Mouse (Mus musculus): Measurements from ENCODE around the gene Zfp827. TPM values are rescaled to one million over a fixed set of nuclear protein-coding genes. Genes with fewer than 3 reads are reported as not detected.

The Zfp827 gene
- polyA plus RNA-seq, 1 experiment from 2014 or later = 2.9 TPM

GRCm38 (mm10) chr8:79027319-79027718, 918 bp upstream of the Zfp827 start:
- 24% methylated on average over 3 of the region's 3 CpGs for WGBS
- Histone ChIP-seq H3K36me3 (ENCODE audit: control insufficient read depth, insufficient read depth, low read length) (no peaks in the 10 kb centered on the region), H3K27me3 (ENCODE audit: control insufficient read depth, insufficient read depth, low read length) (no peaks in the 10 kb centered on the region), H3K27ac (replicated peaks) (no peak overlapping the region), H3K4me1 (replicated peaks; ENCODE audit: control insufficient read depth, insufficient read depth) (no peaks in the 10 kb centered on the region), H3K4me3 (ENCODE audit: low read depth, low read length) (peak overlapping the region; percentile 94), H3K9ac (ENCODE audit: low read length) (no peak overlapping the region), H3K4me2 (replicated peaks; ENCODE audit: low read depth) (peak overlapping the region; percentile 62; the same call in 1 of the 2 replicates), H3K9me3 (ENCODE audit: control insufficient read depth, low read length) (no peaks in the 10 kb centered on the region)
- peak; percentile 28 for DNase-seq (ENCODE audit: low spot score)
- no peak for ATAC-seq (ENCODE audit: low FRiP score, low TSS enrichment)
- TF ChIP-seq EP300 (optimal IDR thresholded peaks at IDR 0.05) (no peak), CTCF (IDR thresholded peaks at IDR 0.05; ENCODE audit: low read depth) (no peak)

DNA sequence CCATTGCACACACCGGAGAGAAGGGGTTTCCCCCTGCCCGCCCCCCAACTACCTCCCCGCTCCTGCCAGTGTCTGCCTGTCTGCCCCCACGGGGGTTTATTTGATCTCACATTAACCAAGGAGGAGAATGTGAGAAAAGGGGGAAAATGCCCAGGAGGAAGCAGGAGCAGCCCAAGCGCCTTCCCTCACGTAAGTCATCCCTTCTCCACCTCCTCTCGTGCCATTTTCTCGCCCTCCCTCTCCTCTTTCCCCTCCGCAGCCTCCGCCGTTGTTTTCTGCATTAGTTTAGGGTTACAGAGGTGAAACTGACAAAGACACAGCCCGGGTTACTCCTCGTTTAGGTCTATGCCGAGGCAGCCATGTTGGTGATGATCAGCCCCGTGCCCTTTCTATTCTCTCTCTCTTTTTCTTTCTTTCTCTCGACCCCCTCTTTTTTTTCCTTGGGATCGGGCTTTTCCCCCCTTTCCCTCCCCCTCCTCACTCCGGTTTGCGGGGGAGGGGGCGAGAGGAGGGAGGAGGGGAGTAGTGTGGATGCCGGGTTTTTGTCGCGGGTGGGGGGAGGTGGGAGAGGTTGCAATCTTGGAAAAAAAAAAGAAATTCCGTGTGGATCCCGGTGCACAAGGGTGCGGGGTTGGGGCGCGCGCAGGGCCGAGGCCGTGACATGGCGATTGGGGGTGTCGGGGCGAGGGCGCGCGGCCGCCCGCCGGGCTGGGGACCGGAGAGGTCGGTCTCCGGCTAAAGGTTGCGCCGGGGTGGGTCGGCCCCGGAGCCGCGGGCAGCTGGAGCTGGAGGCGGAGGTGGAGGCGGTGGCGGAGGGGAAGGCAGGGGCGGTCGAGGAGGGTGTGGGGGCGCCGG, 531 bp downstream of the Zfp827 start:
- Histone ChIP-seq H3K9ac (ENCODE audit: low read length) (peak overlapping the region; percentile 93), H3K27ac (replicated peaks) (peak overlapping the region; percentile 98), H3K4me2 (replicated peaks; ENCODE audit: low read depth) (peak overlapping the region; percentile 62), H3K4me3 (ENCODE audit: low read depth, low read length) (peak overlapping the region; percentile 94), H3K27me3 (ENCODE audit: control insufficient read depth, insufficient read depth, low read length) (no peaks in the 10 kb centered on the region), H3K4me1 (replicated peaks; ENCODE audit: control insufficient read depth, insufficient read depth) (no peaks in the 10 kb centered on the region), H3K36me3 (ENCODE audit: control insufficient read depth, insufficient read depth, low read length) (no peaks in the 10 kb centered on the region), H3K9me3 (ENCODE audit: control insufficient read depth, low read length) (no peaks in the 10 kb centered on the region)
- TF ChIP-seq CTCF (IDR thresholded peaks at IDR 0.05; ENCODE audit: low read depth) = no peak
- no peak for TF ChIP-seq EP300 (optimal IDR thresholded peaks at IDR 0.05)
- under 1% methylated on average over 31 of the region's 56 CpGs for WGBS
- ATAC-seq (ENCODE audit: low FRiP score, low TSS enrichment) (peak; percentile 44), DNase-seq (ENCODE audit: low spot score) (peak; percentile 53)

DNA sequence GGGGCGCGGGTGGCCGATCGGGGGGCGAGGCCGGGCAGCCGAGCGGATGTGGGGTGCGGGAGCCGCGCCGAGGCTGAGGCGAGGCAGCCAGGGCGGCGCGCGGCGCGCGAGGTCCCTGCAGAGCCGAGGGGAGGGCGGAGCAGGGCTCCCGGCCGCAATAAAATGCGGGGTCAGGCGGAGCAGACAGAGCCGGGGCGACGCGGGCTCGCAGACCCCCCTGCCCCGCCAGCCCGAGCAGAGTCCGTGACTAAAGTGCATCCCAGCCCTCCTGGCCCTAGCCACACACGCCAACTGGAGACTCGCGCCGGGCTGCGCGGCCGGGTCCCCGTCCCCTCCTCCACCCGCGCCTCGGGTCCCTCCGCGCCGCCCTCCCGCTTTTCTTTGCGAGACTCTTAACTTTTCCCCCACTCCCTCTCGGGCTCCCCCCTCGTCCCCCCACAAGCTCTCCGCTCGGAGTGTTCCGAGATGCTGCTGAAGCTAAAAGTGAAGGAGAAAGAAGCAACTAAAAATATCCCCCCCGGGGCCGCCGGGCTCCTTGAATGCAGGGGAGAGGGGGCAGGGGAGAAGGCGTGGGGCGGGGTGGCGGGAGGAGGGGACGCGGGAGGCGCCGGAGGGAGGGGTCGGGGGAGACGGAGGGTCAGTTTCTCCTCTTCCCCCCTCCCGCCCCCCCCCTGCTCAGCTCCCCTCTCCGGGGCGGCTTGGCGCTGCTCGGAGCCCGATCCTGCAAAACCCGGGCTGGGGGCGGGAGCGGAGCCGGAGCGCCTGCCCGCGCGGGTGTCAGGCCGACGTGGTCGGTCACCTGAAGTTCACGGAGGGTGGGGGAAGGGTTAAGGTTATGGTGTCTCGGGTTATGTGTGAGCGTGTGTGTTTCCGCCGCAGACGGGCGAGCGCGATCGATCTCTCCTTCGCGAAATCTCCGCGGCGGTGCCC, 1.4 kb downstream of the Zfp827 start:
- H3K9me3 ChIP-seq (ENCODE audit: control insufficient read depth, low read length) = no peaks in the 10 kb centered on the region
- peak overlapping the region; percentile 94 for H3K4me3 ChIP-seq (ENCODE audit: low read depth, low read length)
- TF ChIP-seq CTCF (IDR thresholded peaks at IDR 0.05; ENCODE audit: low read depth) = no peak
- no peak for TF ChIP-seq EP300 (optimal IDR thresholded peaks at IDR 0.05)
- peak overlapping the region; percentile 98 for H3K27ac ChIP-seq (replicated peaks)
- under 1% methylated on average over 57 of the region's 99 CpGs for WGBS
- H3K4me2 ChIP-seq (replicated peaks; ENCODE audit: low read depth) = peak overlapping the region; percentile 62
- no peaks in the 10 kb centered on the region for H3K36me3 ChIP-seq (ENCODE audit: control insufficient read depth, insufficient read depth, low read length)
- H3K27me3 ChIP-seq (ENCODE audit: control insufficient read depth, insufficient read depth, low read length) = no peaks in the 10 kb centered on the region
- peak; percentile 81 for ATAC-seq (ENCODE audit: low FRiP score, low TSS enrichment)
- DNase-seq (ENCODE audit: low spot score) = peak; percentile 86
- peak overlapping the region; percentile 93 for H3K9ac ChIP-seq (ENCODE audit: low read length)
- no peaks in the 10 kb centered on the region for H3K4me1 ChIP-seq (replicated peaks; ENCODE audit: control insufficient read depth, insufficient read depth)

DNA sequence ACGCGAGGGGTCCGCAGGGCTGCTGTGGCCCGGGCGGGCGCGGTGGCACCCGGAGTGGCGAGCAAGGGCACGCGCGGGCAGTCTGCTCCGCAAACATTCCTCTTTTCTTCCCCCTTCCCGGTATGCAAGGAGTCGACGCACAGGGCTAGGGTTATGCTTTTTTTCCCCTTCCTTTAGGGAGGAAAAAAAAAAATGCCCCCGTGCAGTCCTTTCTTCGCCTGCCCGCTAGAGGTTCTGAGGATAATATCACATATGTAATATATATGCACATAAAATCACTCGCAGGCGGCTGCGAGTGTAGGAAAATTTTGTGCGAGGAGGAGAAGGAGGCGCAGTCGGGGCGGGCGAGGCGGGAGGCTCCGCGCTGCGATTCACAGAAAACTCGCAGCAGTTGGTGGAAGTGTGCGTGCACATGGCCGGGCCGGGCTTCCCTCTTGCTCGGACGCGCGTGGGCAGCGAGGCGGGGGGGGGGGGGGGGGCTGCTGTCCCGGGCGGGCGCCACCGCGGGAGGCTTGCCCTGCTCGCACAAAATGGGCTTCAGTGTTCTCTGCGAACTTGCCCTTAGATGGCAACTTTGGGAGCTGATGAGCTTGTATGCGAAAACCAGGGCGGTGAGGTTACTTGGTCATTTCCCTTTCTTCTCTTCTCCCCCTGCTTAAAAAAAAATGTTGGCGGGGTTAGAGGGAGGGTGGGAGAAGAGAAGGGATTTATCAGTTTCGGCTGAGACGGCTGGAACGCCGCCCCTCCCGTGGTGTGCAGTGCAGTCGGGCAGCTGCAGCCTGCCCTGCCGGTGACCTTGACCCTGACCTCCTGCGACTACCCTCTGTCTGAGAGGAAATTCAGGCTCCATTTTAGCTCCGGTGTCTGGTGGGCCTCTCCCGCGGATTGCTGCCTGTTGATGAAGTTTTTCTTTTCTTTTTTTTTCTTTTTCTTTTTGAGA, 2.4 kb downstream of the Zfp827 start:
- Histone ChIP-seq H3K4me3 (ENCODE audit: low read depth, low read length) (peak overlapping the region; percentile 94), H3K27ac (replicated peaks) (peak overlapping the region; percentile 98), H3K36me3 (ENCODE audit: control insufficient read depth, insufficient read depth, low read length) (no peaks in the 10 kb centered on the region), H3K4me1 (replicated peaks; ENCODE audit: control insufficient read depth, insufficient read depth) (no peaks in the 10 kb centered on the region), H3K4me2 (replicated peaks; ENCODE audit: low read depth) (peak overlapping the region; percentile 62), H3K9ac (ENCODE audit: low read length) (peak overlapping the region; percentile 93), H3K9me3 (ENCODE audit: control insufficient read depth, low read length) (no peaks in the 10 kb centered on the region), H3K27me3 (ENCODE audit: control insufficient read depth, insufficient read depth, low read length) (no peaks in the 10 kb centered on the region)
- TF ChIP-seq EP300 (optimal IDR thresholded peaks at IDR 0.05) = no peak
- peak; percentile 37 for TF ChIP-seq CTCF (IDR thresholded peaks at IDR 0.05; ENCODE audit: low read depth)
- DNase-seq (ENCODE audit: low spot score) (peak; percentile 68), ATAC-seq (ENCODE audit: low FRiP score, low TSS enrichment) (peak; percentile 46)
- under 1% methylated on average over 60 of the region's 62 CpGs for WGBS

DNA sequence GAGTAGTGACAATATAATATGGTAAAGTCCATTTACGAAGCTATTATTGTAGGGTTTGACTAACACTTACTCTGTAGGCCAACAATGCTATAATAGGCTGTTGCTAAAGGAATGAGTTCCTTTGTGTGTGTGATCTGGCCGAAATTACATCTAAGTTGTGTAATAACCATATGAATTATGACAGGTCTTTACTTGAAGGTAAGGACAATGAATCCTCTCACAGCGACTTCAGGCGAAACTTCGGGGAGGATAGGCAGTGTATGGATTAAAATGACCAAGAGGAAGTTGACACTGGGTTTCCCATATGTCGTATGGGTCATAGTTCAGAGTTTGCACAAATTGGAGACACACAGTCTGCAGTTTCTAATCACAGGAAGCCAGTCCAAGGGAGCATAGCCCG, 9.3 kb downstream of the Zfp827 start:
- H3K27ac ChIP-seq (replicated peaks) = no peak overlapping the region
- no peak overlapping the region for H3K4me3 ChIP-seq (ENCODE audit: low read depth, low read length)
- ATAC-seq (ENCODE audit: low FRiP score, low TSS enrichment) = no peak
- no peaks in the 10 kb centered on the region for H3K4me1 ChIP-seq (replicated peaks; ENCODE audit: control insufficient read depth, insufficient read depth)
- no peak for TF ChIP-seq CTCF (IDR thresholded peaks at IDR 0.05; ENCODE audit: low read depth)
- no peak for TF ChIP-seq EP300 (optimal IDR thresholded peaks at IDR 0.05)
- no peaks in the 10 kb centered on the region for H3K9me3 ChIP-seq (ENCODE audit: control insufficient read depth, low read length)
- H3K27me3 ChIP-seq (ENCODE audit: control insufficient read depth, insufficient read depth, low read length) = no peaks in the 10 kb centered on the region
- WGBS = 67% methylated on average over 7 of the region's 7 CpGs
- no peak overlapping the region for H3K9ac ChIP-seq (ENCODE audit: low read length)
- no peak for DNase-seq (ENCODE audit: low spot score)
- no peaks in the 10 kb centered on the region for H3K36me3 ChIP-seq (ENCODE audit: control insufficient read depth, insufficient read depth, low read length)
- H3K4me2 ChIP-seq (replicated peaks; ENCODE audit: low read depth) = no peak overlapping the region
